Mouse (Mus musculus) heart, postnatal 0 days (tissue): ENCODE results near the gene Pla2r1.

ENCODE experiments used
- CTCF ChIP-seq: IDR thresholded peaks from 2 replicates; pipeline ENCODE4 v1.5.1; 2016; ENCODE audit warnings: antibody characterized with exemption, control low read depth, low read depth
- EP300 ChIP-seq: IDR thresholded peaks from 2 replicates; pipeline ENCODE4 v1.6.1; 2016; ENCODE audit warnings: antibody characterized with exemption, low read depth

DNA sequence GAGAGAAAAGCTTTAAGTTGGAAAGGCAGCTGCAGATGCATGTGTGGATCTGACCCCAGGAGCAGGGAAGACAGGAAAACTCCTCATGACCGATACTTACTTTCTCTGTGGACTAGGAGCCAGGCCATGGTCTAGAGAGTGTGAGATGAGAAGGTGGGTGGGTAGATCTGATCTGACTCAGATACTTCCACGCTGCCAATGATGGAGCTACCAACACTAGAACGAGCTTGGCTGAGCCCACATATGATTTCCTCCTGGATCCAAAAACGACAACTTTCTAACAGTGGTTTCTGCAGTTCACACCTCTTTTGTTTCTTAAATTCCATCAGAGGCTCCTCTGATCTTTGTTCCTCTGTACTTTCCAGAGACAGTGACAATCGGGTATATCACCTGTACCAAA is 151.4 kb downstream of the Pla2r1 start:
- TF ChIP-seq CTCF (no peak), EP300 (no peak)
